Mouse (Mus musculus): ENCODE data around the gene Bmp7. TPM values are rescaled to one million over a fixed set of nuclear protein-coding genes. Genes with fewer than 3 reads are reported as not detected.

The Bmp7 gene
- 0.56 TPM for polyA plus RNA-seq (2014; fragmentation: Illumina TruSeq; extraction: RNeasy Lipid Tissue Mini Kit (QIAGEN cat#74804); ENCODE audit: low replicate concordance)

GRCm38 (mm10) chr2:172940003-172940798 is at the start of gene Bmp7:
Bmp7 (minus strand) TSS chr2:172940321.

GRCm38 (mm10) chr2:172977409-172978130 is 37.4 kb upstream of the Bmp7 start, which contains the start of gene Spo11:
Spo11 (plus strand) TSS chr2:172977700.

Other genes starting within 250 kb of the Bmp7 start
- gene Spo11, start 37.4 kb upstream of the Bmp7 start, polyA plus RNA-seq (2014; fragmentation: Illumina TruSeq; extraction: RNeasy Lipid Tissue Mini Kit (QIAGEN cat#74804); ENCODE audit: low replicate concordance): 0.67 TPM
- gene Rae1, start 59.8 kb upstream of the Bmp7 start, polyA plus RNA-seq (2014; fragmentation: Illumina TruSeq; extraction: RNeasy Lipid Tissue Mini Kit (QIAGEN cat#74804); ENCODE audit: low replicate concordance): 25.4 TPM
- 0.19 TPM for gene Rbm38, start 80.2 kb upstream of the Bmp7 start, polyA plus RNA-seq (2014; fragmentation: Illumina TruSeq; extraction: RNeasy Lipid Tissue Mini Kit (QIAGEN cat#74804); ENCODE audit: low replicate concordance)
- 0.22 TPM for gene Ctcfl, start 179.2 kb upstream of the Bmp7 start, polyA plus RNA-seq (2014; fragmentation: Illumina TruSeq; extraction: RNeasy Lipid Tissue Mini Kit (QIAGEN cat#74804); ENCODE audit: low replicate concordance)
- 68.7 TPM for gene Pck1, start 212.7 kb upstream of the Bmp7 start, polyA plus RNA-seq (2014; fragmentation: Illumina TruSeq; extraction: RNeasy Lipid Tissue Mini Kit (QIAGEN cat#74804); ENCODE audit: low replicate concordance)